Mouse (Mus musculus): Measurements from ENCODE around the gene Nr2c1. TPM values are rescaled to one million over a fixed set of nuclear protein-coding genes. Genes with fewer than 3 reads are reported as not detected.

The Nr2c1 gene
- total RNA-seq (2015; ENCODE audit: low replicate concordance) (0.38 and 3.6 TPM in 2 replicates), total RNA-seq (2017; ENCODE audit: low replicate concordance) (1.1 and 2.8 TPM in 2 replicates)

DNA sequence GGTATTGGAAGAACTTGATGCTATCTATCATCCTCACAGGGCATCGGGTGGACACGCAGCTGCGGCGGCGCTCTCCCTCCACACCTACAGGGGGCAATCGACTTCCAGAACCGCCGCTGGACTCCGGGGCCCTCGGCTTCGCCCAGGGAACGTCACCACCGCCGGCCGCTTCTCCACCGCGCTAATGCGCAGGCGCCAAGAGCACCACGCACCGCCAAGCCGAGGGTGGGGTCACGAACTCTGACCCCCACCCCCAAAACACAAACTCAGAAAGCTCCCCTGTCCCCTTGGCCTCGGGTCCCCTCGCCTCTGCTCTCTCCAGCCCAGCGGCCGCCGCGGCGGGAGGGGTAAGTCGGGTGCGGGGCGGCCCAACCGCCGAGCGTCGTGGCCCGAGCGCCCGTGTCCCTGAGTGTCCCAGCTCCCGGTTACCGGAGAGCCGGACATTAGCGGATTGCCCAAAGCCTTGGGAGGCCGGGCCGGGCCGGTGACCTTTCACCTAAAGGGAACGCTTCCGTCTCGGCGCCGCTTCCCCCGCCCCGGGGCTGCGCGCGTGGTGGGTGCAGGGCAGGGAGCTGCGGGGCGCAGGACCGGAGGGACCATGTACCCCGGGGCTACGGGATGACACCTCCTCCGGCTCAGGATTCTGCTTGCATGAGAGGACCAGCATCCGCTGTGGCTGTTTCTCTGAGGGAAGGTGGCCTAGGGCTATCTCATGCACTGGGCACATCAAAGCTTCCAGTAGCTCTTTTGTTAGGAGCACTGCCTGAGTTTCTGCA is at the start of gene Nr2c1:
Nr2c1 (plus strand) TSS at position 268 of the 776 bp plus-strand sequence.
- ATAC-seq (replicated peaks; ENCODE audit: low FRiP score, poor library complexity, severe bottlenecking): no peak; the same call in 1 of the 2 replicates

DNA sequence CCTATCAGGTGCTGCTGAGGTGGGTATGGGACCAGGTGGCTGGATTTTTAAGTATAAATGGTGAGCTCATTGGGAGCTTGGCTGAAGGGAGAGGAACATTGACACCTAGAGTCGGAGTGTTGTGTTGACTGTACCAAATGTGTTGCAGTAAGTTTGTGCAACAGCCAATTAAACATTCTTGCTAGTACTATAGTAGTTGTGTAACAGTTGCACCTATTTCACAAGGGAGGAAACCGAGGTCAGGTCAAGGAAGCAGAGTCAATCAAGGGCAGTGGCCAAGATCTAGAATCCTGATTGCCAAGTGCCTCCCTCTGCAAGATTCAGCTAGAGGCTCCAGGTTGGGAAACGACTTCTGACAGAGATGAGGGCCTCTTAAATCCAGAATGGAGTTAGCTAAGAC is 49.7 kb upstream of the Nr2c1 start:
- ATAC-seq (replicated peaks; ENCODE audit: low FRiP score, poor library complexity, severe bottlenecking): no peak

DNA sequence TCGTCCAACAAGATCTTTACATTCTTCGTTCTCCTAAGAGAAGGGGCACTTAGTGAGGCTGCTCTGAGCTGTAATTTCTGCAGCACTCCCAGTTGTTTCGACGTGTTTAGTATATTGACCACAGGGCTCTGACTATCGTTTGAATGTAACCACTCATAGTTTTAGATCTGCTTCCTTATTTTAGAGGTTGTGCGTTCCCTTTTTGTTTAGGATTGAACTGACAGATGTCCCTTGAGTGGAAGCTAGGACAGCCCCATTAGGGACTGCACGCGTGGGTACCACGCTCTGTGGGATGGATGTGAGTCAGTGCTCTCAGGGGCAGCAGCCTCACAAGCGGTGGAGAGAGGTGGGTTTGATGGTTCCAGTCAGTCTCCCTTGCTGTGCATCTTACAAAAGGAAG is 42.3 kb upstream of the Nr2c1 start:
- no peak for ATAC-seq (replicated peaks; ENCODE audit: low FRiP score, poor library complexity, severe bottlenecking)

DNA sequence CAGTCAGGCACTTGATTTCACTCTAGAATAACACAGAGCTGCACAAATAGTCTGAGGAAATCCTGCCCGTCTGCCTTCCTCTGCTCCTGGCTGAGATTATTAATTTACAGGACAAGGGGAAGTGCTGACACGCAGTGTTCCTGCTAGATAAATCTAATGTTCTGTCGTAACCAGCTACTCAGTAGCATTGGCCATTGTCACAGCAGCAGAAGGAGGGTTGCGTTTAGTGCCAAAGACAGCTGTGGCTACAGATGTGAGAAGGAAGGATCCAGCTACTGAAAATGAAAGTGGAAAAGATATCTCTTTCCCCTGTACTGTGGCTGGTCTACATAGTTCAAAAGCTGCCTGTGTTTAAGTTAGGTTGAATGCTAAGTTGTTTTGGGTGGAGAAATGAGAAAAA is 40.7 kb upstream of the Nr2c1 start:
- ATAC-seq (replicated peaks; ENCODE audit: low FRiP score, poor library complexity, severe bottlenecking): no peak

DNA sequence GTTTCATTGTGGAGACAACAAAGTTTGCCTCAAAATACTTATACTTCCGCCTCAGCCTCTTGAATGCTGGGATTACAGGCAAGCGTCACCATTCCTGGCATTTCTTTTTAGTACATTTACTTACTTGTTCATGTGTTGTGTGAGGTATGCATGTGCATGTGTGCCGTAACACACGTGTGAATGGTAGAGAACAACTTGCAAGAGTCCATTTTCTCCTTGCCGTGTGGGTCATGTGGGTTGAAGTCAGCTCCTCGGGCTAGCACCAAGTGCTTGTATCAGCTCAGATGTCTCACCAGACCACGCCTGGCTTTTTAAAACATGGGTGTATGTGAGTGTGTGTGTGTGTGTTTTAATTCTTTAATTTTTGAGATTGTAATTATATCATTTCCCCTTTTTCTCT is 40.2 kb upstream of the Nr2c1 start:
- no peak for ATAC-seq (replicated peaks; ENCODE audit: low FRiP score, poor library complexity, severe bottlenecking)

DNA sequence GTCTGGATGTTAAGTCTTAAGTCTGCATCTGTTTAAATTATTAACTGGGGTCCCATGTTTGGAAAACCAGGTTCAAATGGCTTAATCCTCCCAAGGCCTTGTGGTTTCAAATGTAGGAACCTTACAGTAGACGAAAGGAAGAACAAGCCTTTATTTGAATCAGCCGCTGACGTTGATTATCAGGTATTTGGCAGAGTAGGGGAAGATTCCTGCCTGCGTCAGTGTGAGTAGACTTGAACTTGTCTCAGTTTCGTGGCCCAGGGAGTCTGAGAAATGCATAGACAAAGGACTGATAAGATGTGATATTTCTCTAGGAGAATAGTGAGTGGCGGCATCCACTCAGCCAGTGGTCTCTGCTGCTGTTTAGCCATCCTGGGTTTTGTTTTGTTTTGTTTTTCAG is 39.0 kb upstream of the Nr2c1 start:
- ATAC-seq (replicated peaks; ENCODE audit: low FRiP score, poor library complexity, severe bottlenecking): no peak

DNA sequence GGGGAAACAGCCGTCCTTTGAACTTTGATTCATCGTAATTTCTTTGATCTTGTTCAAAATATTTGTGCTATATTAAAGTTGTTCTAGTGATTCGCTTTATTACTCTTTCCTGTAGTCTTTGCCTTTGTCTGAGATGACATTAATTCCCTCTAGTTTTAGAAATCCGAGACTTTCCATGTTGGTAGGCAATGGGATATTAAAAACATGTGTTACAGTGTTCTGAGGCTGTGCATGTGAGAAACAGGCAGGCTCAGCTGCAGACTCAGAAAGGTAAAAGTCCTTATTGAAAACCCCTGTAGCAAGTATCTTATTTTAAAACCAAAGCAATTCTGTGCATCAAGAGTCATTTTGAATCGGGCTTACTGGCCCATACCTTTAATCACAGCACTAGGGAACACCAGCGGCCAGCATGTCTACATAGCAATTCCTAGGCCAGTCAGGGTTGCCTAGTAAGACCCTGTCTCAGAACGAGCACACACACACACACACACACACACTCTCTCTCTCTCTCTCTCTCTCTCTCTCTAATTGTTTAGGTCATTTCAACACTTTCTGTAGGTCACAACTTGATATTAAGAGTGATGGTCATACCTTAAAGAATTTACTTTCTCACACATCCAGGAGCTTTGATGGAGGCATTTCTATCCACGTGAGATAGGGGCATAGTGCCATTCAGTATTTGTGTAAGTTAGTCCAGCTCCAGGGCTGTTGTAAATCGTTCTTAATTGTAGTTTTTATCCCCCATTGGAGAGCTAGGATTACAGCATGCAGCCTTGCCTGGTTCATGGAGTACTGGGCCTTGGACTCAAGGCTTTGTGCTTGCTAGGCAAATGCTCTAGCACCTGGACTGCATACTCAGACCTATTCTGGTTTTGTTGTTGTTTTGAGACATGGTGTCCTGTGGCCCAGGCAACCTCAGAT is 36.7 kb upstream of the Nr2c1 start:
- ATAC-seq (replicated peaks; ENCODE audit: low FRiP score, poor library complexity, severe bottlenecking): no peak

DNA sequence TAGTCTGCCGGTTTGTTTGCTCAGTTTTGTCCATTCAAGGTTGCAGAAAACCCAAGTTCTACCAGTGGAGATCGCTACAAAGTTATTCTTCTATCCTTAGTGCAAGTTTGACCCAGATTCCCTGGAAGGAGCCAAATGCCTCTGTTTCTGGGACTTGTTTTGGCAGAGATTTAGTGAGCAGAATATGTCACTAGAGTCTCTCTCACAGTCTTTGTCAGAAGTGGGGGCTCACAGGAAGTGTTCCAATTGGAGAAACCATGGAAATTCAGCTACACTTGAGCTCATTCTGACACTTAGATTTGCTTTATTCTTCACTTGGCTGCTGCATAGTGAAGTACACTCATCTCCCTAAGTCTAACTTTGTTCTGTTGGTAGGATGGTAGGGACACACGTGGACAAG is 35.6 kb upstream of the Nr2c1 start:
- no peak for ATAC-seq (replicated peaks; ENCODE audit: low FRiP score, poor library complexity, severe bottlenecking)

DNA sequence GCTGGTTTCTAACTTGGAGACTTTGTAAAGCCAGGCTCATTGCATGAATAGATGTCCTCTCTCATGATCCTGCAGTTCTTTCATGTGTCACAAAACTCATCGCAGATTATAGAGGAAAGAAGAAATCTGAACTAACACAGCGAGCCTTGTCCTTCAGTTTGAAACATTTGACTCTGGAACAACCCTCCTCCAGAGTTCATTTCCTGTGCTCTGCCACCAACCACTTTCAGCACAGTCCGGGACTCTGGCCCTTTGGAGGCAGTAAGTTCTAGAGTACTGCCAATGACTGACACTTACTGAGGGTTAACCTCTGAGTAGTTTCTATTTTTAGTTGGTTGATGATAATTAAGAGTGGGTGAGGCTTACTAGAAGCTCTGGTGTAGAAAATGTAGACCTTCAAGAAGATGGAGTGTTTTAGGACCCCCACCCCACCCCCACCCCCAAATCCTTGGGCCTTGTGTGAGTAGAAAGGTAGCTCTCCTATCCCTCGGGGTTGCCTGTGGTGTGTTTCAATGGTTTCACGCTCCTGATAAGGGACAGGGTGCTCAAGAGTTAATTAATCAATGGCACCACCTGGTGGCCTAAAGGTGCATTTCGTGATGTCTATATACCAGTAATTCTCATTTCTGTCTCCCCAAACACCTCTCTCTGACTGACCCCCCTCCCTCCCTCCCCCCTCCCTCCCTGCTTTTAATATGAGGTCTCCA is 31.8 kb upstream of the Nr2c1 start:
- peak; percentile 87 for ATAC-seq (replicated peaks; ENCODE audit: low FRiP score, poor library complexity, severe bottlenecking)

DNA sequence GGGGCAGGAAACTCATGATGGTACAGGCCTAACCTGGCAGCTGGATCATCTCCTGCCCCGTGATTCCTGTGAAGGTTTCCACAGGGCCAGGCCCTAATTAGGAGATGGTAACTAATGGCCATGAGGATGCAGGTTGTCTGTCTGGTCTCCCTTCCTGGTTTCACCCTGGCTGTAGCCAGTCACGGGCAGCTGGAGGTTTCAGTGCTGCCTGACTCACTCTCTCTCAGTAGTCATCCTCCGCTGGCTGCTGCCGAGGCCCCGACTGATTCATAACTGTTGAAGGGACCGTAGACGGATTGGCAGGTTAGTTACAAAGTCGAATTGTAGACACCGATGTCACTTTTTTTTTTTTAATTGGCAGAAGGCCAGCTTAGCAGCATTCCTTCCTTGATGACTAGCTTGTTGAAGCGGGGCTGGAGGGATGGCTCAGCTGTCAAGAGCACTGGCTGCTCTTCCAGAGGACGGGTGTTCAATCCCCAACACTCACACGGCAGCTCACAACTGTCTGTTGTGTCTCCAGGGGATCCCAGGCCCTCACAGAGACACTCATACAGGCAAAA is 31.0 kb upstream of the Nr2c1 start:
- ATAC-seq (replicated peaks; ENCODE audit: low FRiP score, poor library complexity, severe bottlenecking): no peak

DNA sequence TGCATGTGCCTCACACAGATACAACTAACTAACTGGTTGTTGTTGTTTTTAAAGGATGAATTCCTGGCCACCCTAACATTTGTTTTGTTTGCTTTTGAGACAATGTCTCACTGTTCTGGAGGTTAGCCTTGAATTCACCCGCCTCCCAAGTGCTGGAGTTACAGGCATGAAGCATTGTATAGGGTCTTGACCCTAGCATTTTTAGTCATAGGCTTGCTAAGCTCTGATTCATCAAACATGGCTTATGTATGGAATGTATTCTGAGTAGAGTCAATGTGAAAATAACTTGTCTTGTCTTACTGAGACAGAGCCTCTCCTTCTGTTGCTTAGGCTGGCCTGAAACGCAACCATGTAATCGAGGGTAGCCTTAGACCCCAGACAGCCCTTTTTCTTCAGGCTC is 29.9 kb upstream of the Nr2c1 start:
- ATAC-seq (replicated peaks; ENCODE audit: low FRiP score, poor library complexity, severe bottlenecking): no peak

DNA sequence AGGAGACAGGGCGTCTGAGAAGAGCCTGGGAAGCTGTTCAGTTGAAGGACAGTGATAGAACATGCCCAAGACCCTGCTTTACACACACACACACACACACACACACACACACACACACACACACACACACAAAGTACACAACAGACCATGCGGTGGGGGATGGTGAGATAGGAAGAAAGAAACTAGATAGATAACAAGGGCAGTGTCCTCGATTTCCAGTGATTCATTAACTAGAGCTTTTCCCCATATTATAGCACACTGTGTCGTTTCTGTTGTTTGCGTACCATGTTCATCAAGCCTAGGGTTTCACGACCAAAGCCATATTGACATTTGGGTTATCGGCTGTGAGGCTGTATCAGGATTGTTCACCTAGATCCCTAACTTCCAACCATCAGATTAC is 28.8 kb upstream of the Nr2c1 start:
- no peak for ATAC-seq (replicated peaks; ENCODE audit: low FRiP score, poor library complexity, severe bottlenecking)

DNA sequence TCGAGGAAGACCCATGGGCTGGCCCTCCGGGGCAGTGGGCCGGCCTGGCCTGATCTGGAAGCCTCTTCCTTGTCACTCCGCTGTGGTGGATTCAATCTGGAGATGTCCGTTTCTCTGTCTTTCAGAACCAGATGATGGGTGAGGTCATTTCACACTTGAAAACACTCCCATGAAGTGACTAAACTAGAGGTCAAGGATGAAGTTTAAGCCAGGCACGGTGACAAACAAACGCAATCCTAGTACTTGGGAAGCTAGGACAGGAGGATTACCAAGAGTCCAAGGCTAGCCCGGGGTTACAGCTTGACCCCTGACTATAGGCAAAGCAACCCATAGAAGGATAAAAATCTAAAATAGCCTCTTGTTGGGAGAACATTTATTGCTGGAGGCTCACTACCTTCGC is 27.1 kb upstream of the Nr2c1 start:
- no peak for ATAC-seq (replicated peaks; ENCODE audit: low FRiP score, poor library complexity, severe bottlenecking)

DNA sequence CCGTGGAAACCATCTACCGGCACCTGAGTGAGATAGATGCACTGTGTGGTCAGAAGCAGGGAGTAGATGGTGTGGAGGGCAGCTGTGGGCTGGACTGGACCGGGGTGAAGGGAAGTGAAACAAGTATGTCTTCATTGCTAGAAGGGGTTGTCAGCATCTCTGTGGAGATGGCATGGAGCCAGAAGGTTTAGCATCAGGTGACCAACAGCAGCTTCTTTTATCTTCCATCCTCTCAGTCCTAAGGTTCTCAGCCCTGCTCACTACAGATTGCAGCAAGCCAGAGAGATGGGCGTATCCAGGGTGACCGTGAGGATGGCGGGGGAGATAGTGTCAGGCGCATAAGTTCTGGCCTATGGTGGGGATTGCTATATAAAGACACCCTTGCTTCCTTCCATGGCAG is 25.2 kb upstream of the Nr2c1 start:
- ATAC-seq (replicated peaks; ENCODE audit: low FRiP score, poor library complexity, severe bottlenecking): peak; percentile 82

DNA sequence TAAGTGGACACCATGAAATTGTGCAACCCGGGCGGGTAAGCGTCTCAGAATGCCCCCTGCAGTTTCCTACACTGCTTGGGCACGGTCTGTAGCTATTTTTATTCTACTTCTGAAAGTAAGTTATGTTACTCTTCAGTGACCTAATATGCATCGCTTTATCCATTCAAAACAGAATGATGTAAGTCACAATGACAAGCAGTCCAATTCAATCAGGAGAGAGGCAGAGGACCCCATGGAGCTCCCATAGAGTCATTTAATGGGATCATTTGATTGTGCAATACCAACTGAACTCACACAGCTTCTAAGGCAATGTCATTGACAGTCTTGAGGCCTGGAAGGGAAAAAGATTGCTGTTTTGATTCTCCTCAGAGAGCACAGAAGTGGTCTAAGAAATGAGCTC is 24.2 kb upstream of the Nr2c1 start:
- ATAC-seq (replicated peaks; ENCODE audit: low FRiP score, poor library complexity, severe bottlenecking): no peak

DNA sequence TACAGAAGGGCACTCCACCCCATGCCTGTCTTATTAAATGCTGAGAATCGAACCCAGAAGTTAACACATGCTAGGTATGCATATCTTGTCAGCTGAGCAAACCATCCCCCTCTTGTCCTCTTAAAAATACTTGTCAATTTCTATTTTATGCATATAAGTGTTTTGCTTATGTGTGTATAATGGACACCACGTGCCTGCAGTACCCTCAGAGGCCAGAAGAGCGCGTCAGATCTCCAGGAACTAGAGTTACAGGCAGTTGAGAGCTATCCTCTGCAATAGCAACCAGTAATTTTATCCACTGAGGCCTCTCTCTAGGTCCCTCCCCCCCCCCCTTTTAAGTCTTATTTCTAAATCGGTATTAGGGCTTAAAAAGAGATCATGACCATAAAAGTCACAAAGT is 23.4 kb upstream of the Nr2c1 start:
- ATAC-seq (replicated peaks; ENCODE audit: low FRiP score, poor library complexity, severe bottlenecking): no peak

DNA sequence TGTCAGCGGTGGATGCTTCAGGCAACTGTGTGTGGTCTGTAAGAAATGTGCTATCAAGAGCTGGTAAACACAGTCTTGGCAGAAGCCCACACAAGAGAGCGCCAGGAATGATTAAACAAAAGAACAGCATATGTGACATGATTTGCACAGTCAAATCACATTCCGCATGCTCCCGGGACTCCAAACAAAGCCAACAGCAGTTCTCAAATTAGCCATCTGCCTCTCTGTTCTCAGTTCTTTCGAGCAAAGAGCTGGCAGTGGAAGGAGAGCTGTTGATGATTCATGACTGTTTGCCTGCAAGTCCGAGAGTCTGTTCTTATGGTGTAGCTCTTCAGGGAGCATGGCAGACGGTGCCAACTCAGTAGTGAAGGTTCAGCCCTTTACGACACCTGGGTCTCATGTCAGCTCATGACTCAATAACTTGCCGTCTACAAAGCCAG is 18.1 kb upstream of the Nr2c1 start:
- no peak for ATAC-seq (replicated peaks; ENCODE audit: low FRiP score, poor library complexity, severe bottlenecking)

DNA sequence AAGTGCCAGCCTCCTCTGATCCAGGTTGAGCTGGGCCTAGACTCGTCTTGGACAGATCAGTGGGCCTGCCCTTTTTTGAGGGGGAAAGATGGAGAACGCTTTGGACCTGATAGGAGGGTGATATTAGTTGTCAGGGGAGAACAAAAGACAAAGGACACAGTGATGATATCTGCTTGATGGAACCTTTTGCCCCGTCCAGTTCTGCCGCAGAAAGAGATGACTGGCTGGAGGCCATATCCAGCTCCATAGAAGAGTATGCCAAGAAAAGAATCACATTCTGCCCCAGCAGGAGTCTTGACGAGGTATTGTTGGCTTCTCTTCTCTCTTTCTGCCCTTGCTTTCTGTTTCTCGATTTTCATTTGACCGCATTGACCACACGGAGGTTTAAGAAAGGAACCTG is 14.7 kb upstream of the Nr2c1 start:
- no peak for ATAC-seq (replicated peaks; ENCODE audit: low FRiP score, poor library complexity, severe bottlenecking)

DNA sequence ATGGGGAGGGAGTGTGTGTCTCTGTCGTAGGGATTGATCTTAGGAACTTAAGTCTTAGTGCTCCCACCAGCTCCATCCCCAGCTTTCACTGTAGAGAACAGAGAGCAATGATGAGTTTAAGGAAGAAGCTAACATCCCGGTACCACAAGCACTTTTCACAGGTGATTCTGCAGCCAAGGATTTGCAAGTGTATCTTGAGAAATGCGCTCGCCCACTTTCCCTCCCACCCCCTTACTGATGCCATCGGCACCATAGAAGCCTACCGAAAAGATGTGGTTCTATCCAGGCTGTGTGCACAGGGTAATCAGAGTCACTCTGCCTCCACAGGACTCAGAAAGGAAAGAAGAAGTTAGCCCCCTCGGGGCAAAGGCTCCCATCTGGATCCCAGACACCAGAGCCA is 14.1 kb upstream of the Nr2c1 start:
- no peak for ATAC-seq (replicated peaks; ENCODE audit: low FRiP score, poor library complexity, severe bottlenecking)
